Mouse (Mus musculus): ENCODE data around the gene Cd4.

GRCm38 (mm10) chr6:124910032-124910431 lies 22.0 kb upstream of the Cd4 start:
- TF ChIP-seq POLR2A (IDR thresholded peaks at IDR 0.05; ENCODE audit: low read depth, low read length) (no peak), CTCF (IDR thresholded peaks at IDR 0.05; ENCODE audit: borderline replicate concordance, insufficient read depth, low read length) (no peak)
